Mouse (Mus musculus): ENCODE data around the gene 9130409I23Rik.
A peak's percentile ranks its signal among the peaks of the same experiment; 100 is the strongest.

9130409I23Rik gene

GRCm38 (mm10) chr1:181050937-181051336 is at the start of gene 9130409I23Rik:
Gene 9130409I23Rik, plus strand, starts transcription at chr1:181051237.
- no peak for DNase-seq

- DNase-seq, result no peak
Observed at GRCm38 (mm10) chr1:181001621-181002020, 49.4 kb upstream of the 9130409I23Rik start.

DNA sequence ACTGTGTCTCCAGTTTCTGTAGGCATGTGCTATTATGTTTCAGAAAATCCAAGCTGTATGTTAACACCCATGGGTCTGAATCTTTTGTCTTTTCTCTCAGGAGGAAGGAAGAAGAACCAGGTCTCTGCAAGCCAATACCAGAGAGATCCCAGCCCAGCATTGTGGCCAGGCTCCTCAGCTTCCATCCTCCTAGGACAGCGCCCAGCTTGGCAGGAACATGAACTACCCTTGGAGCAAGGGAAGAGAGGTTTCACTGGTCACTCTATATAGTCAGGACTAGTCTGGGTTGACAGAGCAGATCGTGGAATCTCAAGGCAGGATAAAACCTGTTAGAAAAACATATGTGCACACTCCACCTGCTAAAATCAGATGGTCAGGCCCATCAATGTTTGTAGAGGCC is 47.2 kb upstream of the 9130409I23Rik start:
- DNase-seq, result no peak

GRCm38 (mm10) chr1:181005331-181005730 is 45.7 kb upstream of the 9130409I23Rik start:
- DNase-seq, result no peak

DNA sequence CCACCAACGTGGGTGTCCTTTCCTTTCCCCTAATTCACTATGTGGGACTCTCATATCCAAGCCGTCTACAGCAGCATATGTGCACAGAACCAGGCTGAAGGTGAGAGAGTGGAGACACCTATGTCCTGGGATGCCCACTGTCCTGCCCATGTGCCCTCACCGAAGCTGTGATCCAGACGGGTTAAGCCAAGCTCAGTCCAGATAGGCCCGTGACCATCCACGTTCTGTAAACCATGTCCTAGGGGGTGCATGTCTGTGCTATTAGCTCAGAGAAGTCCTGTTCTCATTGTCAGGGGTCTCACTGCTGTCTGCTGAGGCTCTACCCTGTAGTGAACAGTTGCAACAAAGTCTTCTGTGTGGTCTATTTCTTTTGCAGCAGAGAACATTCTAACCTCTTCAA is 43.2 kb upstream of the 9130409I23Rik start:
- DNase-seq, result no peak

DNA sequence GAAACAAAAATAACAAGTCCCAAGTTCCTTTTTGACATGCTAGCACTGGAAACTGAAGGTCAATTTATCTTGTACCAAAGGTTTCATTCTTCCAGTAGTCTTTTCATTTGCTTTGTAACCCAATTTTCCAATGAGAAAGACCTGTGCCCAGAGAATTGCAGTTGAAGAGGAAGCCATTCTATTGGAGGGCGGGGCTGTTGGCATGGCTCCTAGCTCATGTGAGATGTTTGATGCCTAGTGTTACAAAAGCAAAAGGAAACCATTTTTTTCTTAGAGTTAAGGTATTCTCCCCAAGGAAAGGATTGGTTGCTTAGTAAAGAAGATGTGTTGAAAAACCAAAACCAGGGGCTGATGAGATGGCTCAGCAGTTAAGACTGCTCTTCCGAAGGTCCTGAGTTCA is 42.8 kb upstream of the 9130409I23Rik start:
- no peak for DNase-seq

GRCm38 (mm10) chr1:181009011-181009590 is 41.9 kb upstream of the 9130409I23Rik start:
- no peak for DNase-seq

GRCm38 (mm10) chr1:181009754-181010153 is 41.3 kb upstream of the 9130409I23Rik start:
- DNase-seq, result no peak

GRCm38 (mm10) chr1:181010171-181010932 is 40.7 kb upstream of the 9130409I23Rik start:
- no peak for DNase-seq

GRCm38 (mm10) chr1:181011601-181012000 is 39.4 kb upstream of the 9130409I23Rik start:
- no peak for DNase-seq

- no peak for DNase-seq
Observed at GRCm38 (mm10) chr1:181012416-181012815, 38.6 kb upstream of the 9130409I23Rik start.

GRCm38 (mm10) chr1:181013446-181013845 is 37.6 kb upstream of the 9130409I23Rik start:
- no peak for DNase-seq

DNA sequence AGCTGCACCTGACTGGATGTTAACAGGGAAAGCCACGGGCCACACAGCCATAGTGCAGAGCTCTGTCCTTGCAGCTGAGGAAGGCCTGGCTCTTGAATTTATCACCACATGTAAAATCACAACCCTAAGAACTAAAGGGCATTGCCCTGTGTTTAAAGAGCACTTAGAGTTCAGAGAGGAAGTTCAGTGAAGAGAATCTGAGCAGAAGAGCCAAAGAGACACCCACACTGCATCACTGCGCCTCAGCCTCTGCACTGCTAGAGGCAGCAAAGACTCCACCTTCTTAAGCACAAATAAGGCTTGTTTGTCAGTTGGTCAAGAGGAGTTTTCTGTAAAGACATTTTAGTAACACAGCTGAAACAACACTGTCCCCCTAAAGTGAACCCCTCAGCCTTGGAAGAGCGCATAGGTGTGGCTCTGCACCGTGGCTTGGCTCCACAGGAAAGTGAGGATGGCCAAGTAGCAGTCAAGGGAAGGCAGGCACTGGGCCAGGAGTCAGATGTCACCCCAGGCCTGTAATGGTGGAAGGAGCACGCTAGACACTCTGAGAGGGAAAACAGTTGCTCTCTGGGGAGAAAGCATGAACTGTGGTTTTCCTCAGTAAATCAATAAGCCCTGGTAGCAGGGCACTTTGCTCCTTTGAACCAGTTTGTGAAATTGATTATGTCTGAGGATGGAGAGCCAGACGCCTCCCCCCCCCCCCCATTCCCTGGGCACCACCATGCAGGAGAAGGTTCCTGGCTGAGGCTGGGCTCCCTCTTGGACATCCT is 36.1 kb upstream of the 9130409I23Rik start:
- no peak for DNase-seq

DNA sequence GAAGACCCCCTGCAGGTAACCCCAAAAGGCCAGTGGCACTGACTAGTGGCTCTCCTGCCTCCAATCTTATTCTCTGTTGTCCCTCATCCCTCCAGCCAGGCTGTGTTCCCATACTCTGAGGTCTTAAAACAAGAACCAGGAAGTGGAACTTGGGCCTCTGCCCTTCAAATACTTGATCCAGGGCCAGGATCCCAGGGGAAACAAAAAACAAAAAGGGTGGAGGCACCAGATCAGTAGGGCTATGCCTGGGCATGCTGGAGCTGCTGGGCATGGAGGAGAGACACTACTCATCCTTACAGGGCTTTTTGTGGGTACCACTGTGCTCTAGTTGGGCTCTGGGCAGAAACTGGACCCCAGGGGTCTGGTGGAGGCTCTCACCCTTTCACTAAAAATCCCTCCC is 35.5 kb upstream of the 9130409I23Rik start:
- DNase-seq, result no peak

DNA sequence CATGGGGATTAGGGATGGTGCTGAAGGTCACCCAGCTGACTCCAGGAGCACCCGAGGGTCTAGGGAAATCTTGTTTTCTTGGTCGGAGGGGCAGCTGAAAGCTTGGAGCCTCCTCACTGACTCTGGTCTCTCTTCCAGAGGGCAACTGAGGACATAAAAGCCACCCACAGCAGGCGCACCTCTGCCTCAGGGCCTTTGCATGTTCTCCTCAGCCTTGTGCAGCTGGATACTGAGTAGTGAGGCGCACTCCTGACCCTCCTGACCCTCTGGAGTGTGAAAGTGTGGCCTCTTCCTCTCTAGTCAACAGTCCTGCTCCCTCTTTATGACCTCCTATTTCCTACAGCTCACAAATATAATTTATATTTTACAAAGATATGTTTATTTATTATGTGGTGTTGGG is 35.0 kb upstream of the 9130409I23Rik start:
- no peak for DNase-seq

GRCm38 (mm10) chr1:181016532-181017131 is 34.4 kb upstream of the 9130409I23Rik start:
- DNase-seq, result peak; percentile 60 to 78

DNA sequence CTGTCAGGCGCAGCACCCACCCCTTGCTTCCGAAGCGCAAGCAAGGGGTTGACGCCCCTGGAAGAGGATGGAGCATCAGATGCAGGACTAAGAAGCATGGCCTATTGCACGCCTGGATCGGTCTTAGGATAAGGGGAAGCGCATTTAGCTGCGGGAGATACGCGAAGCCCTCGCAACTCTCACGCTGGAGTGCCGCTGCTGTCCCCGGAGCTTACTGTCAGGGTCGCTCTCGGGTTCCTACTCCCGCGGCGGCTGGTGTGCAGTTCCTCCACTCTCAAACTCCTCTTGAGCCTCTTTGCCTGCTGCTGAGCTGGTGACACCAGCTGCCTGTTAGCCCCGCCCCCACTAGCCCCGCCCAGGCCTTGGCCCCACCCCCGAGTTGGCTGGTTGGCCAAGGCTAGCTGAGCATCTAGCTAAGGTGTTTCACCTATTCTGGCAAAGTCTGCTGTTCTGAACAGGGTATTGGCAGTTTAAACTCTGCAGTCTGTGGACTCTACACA is 33.8 kb upstream of the 9130409I23Rik start:
- peak; percentile 86 to 88 for DNase-seq

- DNase-seq, result no peak
Observed at GRCm38 (mm10) chr1:181017890-181018420, 33.1 kb upstream of the 9130409I23Rik start.

DNA sequence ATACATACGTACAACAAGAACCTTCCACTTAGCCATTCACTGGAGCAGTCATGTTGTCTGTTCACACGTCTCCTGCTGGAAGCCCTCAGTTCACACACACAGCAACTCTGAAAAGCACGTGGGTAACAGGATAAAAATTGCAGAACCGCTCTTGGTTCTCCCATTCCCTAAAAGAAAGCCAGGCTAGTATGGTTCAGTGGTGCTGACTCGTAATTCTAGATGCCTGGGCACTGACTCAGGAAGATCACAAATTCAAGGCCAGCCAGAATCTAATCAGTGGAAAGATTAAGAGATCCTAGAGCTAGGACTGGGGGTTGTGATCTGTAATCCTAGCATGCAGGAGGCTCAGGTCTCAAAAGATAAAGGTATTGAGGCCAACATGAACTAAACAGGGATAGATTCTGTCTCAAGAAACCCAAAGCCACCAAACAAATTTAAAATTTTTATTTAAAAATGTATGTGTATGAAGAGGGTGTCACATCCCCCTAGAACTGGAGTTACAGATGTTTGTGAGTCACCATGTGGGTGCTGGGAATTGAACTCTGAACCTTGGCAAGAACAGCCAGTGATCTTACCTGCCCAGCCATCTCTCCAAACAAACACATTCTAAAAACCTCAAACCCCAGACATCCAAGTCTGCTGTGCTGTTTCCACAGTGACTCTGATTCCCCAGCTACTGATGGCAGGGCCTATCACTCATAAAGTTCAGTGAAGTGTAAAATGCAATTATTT is 30.1 kb upstream of the 9130409I23Rik start, which contains the start of gene Ephx1:
Gene Ephx1, minus strand, starts transcription at position 149 of the 732 bp plus-strand sequence.
- DNase-seq, result no peak

DNA sequence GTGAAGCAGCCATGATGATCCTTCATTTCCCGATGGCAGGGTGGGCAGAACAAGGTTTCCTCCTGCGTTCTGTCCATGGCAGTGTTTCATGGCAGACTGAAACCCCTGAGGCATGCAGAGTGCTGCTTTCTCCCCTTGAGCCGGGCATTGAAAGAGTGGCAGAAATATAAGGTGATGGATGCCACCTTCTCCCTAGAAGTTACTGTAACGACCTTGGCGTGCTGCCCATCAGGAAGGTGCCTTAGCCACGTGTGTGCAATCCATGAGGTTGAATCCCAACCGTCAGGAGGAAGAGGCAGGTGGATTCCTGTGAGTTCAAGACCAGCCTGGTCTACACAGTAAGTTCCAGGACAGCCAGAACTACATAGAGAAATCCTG is 29.6 kb upstream of the 9130409I23Rik start:
- DNase-seq, result no peak

DNA sequence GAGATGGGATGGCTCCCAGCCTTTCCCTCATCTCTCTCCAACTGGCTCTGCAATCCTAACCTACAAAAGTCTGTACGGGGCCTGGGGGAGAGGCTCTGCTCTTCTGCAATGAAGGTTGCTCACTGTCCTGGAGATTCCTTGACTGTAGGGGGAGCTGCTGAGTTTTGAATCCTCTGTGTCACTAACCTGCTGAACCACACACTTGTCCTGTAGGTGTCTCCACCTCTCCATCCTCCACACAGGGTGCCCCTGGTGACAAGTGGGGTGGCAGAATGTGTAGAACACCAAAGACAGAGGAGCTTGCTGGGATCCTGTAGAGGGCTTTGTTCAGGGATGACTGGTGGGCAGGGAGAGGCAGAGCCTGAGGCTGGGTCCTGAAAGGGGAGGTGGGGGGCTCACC is 28.8 kb upstream of the 9130409I23Rik start:
- DNase-seq, result peak; percentile 78 to 80
